Mouse (Mus musculus): ENCODE measurements around the gene Cenpq.

Gene Cenpq

GRCm38 (mm10) chr17:40934420-40935231 is at the start of gene Cenpq, which contains the start of gene Mut:
Cenpq (minus strand) TSS chr17:40935047.
Mut (plus strand) TSS chr17:40934685.
- DNase-seq: peak; percentile 99

- DNase-seq: no peak
These were observed 43.1 kb upstream of the Cenpq start for GRCm38 (mm10) chr17:40977914-40978313.

GRCm38 (mm10) chr17:40948518-40948917 is 13.7 kb upstream of the Cenpq start:
- no peak for DNase-seq

GRCm38 (mm10) chr17:40933985-40934384 is 862 bp downstream of the Cenpq start:
- no peak for DNase-seq

- no peak for DNase-seq
These were observed 19.3 kb downstream of the Cenpq start for GRCm38 (mm10) chr17:40915499-40915898.

GRCm38 (mm10) chr17:40914250-40914649 is 20.6 kb downstream of the Cenpq start, which contains the start of gene Glyatl3:
Glyatl3 (minus strand) TSS chr17:40914350.
- no peak for DNase-seq

GRCm38 (mm10) chr17:40904721-40905154 is 30.1 kb downstream of the Cenpq start:
- peak; percentile 32 for DNase-seq

GRCm38 (mm10) chr17:40904056-40904597 is 30.7 kb downstream of the Cenpq start:
- peak; percentile 6 for DNase-seq

GRCm38 (mm10) chr17:40903345-40903744 is 31.5 kb downstream of the Cenpq start:
- no peak for DNase-seq

- DNase-seq: no peak
These were observed 35.0 kb downstream of the Cenpq start for GRCm38 (mm10) chr17:40899783-40900363.

- no peak for DNase-seq
These were observed 38.0 kb downstream of the Cenpq start for GRCm38 (mm10) chr17:40896863-40897262.

GRCm38 (mm10) chr17:40887849-40888536 is 46.9 kb downstream of the Cenpq start:
- DNase-seq: no peak

GRCm38 (mm10) chr17:40885155-40885554 is 49.7 kb downstream of the Cenpq start:
- no peak for DNase-seq

- DNase-seq: no peak
These were observed 52.7 kb downstream of the Cenpq start for GRCm38 (mm10) chr17:40882172-40882571.

- DNase-seq: no peak
These were observed 54.7 kb downstream of the Cenpq start, which contains the start of gene 9130008F23Rik for GRCm38 (mm10) chr17:40879924-40880691. 9130008F23Rik (minus strand) TSS chr17:40880559.

GRCm38 (mm10) chr17:40879528-40879923 is 55.3 kb downstream of the Cenpq start:
- no peak for DNase-seq

GRCm38 (mm10) chr17:40877741-40878140 is 57.1 kb downstream of the Cenpq start:
- DNase-seq: no peak

GRCm38 (mm10) chr17:40875568-40875967 is 59.3 kb downstream of the Cenpq start:
- no peak for DNase-seq

- no peak for DNase-seq
These were observed 60.1 kb downstream of the Cenpq start for GRCm38 (mm10) chr17:40874701-40875100.

- DNase-seq: no peak
These were observed 61.2 kb downstream of the Cenpq start for GRCm38 (mm10) chr17:40873582-40874011.

Measured in cerebellum, adult 8-10 months (tissue).